Mouse (Mus musculus) gonadal fat pad, adult 2 months (tissue): Measurements from ENCODE around the gene Git2. TPM values are rescaled to one million over a fixed set of nuclear protein-coding genes. Genes with fewer than 3 reads are reported as not detected.

Source experiments
- DNase-seq: peaks from one replicate; pipeline ENCODE4 v3.0.0-alpha.2; 2012; ENCODE audit warnings: low read depth
- polyA plus RNA-seq: library from polyadenylated mRNA; depleted of rRNA; stranded (reverse); fragments of >200 nt; gene quantifications from 2 replicates; pipeline ENCODE4 v1.2.3, GENCODE M21; 2012

Git2 gene
- polyA plus RNA-seq, 1 experiment, result 38.7 TPM

GRCm38 (mm10) chr5:114720784-114721183 is 54.5 kb downstream of the Git2 start:
- no peak for DNase-seq

- no peak for DNase-seq
These were observed 55.4 kb downstream of the Git2 start for GRCm38 (mm10) chr5:114719928-114720270.

GRCm38 (mm10) chr5:114719003-114719927 is 56.1 kb downstream of the Git2 start:
- no peak for DNase-seq

GRCm38 (mm10) chr5:114718483-114718882 is 56.8 kb downstream of the Git2 start:
- no peak for DNase-seq

- DNase-seq, result no peak
These were observed 57.4 kb downstream of the Git2 start for GRCm38 (mm10) chr5:114717937-114718336.

GRCm38 (mm10) chr5:114717292-114717691 is 58.0 kb downstream of the Git2 start:
- DNase-seq, result no peak

GRCm38 (mm10) chr5:114714551-114714950 is 60.8 kb downstream of the Git2 start:
- DNase-seq, result no peak

GRCm38 (mm10) chr5:114709357-114709756 is 66.0 kb downstream of the Git2 start:
- DNase-seq, result no peak

- DNase-seq, result no peak
These were observed 66.8 kb downstream of the Git2 start for GRCm38 (mm10) chr5:114708491-114708890.

GRCm38 (mm10) chr5:114707265-114708068 is 67.8 kb downstream of the Git2 start, which contains the start of gene Tchp:
Gene Tchp (plus strand): TSS chr5:114707760.
- DNase-seq, result no peak

- no peak for DNase-seq
These were observed 72.6 kb downstream of the Git2 start for GRCm38 (mm10) chr5:114702403-114703392.

- DNase-seq, result no peak
These were observed 76.3 kb downstream of the Git2 start for GRCm38 (mm10) chr5:114699015-114699414.

GRCm38 (mm10) chr5:114698044-114698746 is 77.1 kb downstream of the Git2 start:
- DNase-seq, result no peak

- no peak for DNase-seq
These were observed 78.4 kb downstream of the Git2 start for GRCm38 (mm10) chr5:114696939-114697338.

GRCm38 (mm10) chr5:114695775-114696174 is 79.5 kb downstream of the Git2 start:
- DNase-seq, result no peak

GRCm38 (mm10) chr5:114690633-114691567 is 84.4 kb downstream of the Git2 start, which contains the start of gene Gltp:
Gene Gltp (minus strand): TSS chr5:114690984.
- DNase-seq, result no peak

- DNase-seq, result no peak
These were observed 85.5 kb downstream of the Git2 start for GRCm38 (mm10) chr5:114689700-114690366.

- DNase-seq, result no peak
These were observed 86.6 kb downstream of the Git2 start for GRCm38 (mm10) chr5:114688703-114689102.

GRCm38 (mm10) chr5:114687901-114688300 is 87.4 kb downstream of the Git2 start:
- DNase-seq, result no peak
